Mouse (Mus musculus) limb, embryonic 13.5 days (tissue): ENCODE data around the gene Ehd2. TPM values are rescaled to one million over a fixed set of nuclear protein-coding genes. Genes with fewer than 3 reads are reported as not detected.

Source experiments
- polyA plus RNA-seq: library from polyadenylated mRNA; unstranded; fragments of >200 nt; fragmentation: Nextera tagmentation; extraction: Ambion mirVana; gene quantifications from 2 replicates; pipeline ENCODE4 v1.2.1, GENCODE M21; 2015

The Ehd2 gene
- polyA plus RNA-seq, 1 experiment from 2014 or later: 29.9 TPM

Other genes starting within 250 kb of the Ehd2 start
- not detected in 2 replicates for gene Obox5, start 217.4 kb downstream of the Ehd2 start, polyA plus RNA-seq
- not detected in 2 replicates for gene Obox6, start 127.9 kb downstream of the Ehd2 start, polyA plus RNA-seq
- gene Crx, start 87.6 kb downstream of the Ehd2 start, polyA plus RNA-seq: not detected in 2 replicates
- not detected in 2 replicates for gene Crxos, start 85.0 kb downstream of the Ehd2 start, polyA plus RNA-seq
- 943 and 963 TPM in 2 replicates for gene Selenow, start 45.2 kb downstream of the Ehd2 start, polyA plus RNA-seq
- gene Nop53, start 21.5 kb downstream of the Ehd2 start, polyA plus RNA-seq: 184 and 201 TPM in 2 replicates
- gene Bicra, start 80.4 kb upstream of the Ehd2 start, polyA plus RNA-seq: 8.6 and 8.7 TPM in 2 replicates
- gene Zfp541, start 94.2 kb upstream of the Ehd2 start, polyA plus RNA-seq: 0.04 and 0.08 TPM in 2 replicates
- gene Napa, start 130.9 kb upstream of the Ehd2 start, polyA plus RNA-seq: 232 and 245 TPM in 2 replicates
- 38.7 and 40.5 TPM in 2 replicates for gene Kptn, start 152.3 kb upstream of the Ehd2 start, polyA plus RNA-seq
- gene Slc8a2, start 162.3 kb upstream of the Ehd2 start, polyA plus RNA-seq: 0.14 and 0.28 TPM in 2 replicates
- gene Meis3, start 207.5 kb upstream of the Ehd2 start, polyA plus RNA-seq: 14.2 and 15.6 TPM in 2 replicates